Mouse (Mus musculus) brown adipose tissue, adult 24 weeks (tissue): ENCODE results near the gene Zbtb20. TPM values are rescaled to one million over a fixed set of nuclear protein-coding genes. Genes with fewer than 3 reads are reported as not detected.

Experiments
- H3K27ac ChIP-seq: fragments of 200-500 bp; replicated peaks from 2 replicates; pipeline ENCODE4 v1.5.1; 2012; ENCODE audit warnings: low read depth, mild to moderate bottlenecking, low read length
- H3K4me1 ChIP-seq: fragments of 200-500 bp; 2 replicates; pipeline ENCODE4 v1.6.1; 2012; ENCODE audit warnings: low read length, mixed read lengths; ENCODE audit not compliant: control insufficient read depth, insufficient read depth, insufficient read length
- H3K4me3 ChIP-seq: fragments of 200-500 bp; 2 replicates; pipeline ENCODE4 v1.5.1; 2012; ENCODE audit warnings: low read depth, mild to moderate bottlenecking, low read length, moderate library complexity; ENCODE audit not compliant: insufficient read depth
- polyA plus RNA-seq: library from polyadenylated mRNA; stranded (reverse); fragments of >200 nt; gene quantifications from 2 replicates; pipeline ENCODE4 v1.2.4, GENCODE M21; 2012; ENCODE audit not compliant: missing spikeins, insufficient read depth, insufficient read length

The Zbtb20 gene
- polyA plus RNA-seq, 1 experiment, result 30.7 TPM

DNA sequence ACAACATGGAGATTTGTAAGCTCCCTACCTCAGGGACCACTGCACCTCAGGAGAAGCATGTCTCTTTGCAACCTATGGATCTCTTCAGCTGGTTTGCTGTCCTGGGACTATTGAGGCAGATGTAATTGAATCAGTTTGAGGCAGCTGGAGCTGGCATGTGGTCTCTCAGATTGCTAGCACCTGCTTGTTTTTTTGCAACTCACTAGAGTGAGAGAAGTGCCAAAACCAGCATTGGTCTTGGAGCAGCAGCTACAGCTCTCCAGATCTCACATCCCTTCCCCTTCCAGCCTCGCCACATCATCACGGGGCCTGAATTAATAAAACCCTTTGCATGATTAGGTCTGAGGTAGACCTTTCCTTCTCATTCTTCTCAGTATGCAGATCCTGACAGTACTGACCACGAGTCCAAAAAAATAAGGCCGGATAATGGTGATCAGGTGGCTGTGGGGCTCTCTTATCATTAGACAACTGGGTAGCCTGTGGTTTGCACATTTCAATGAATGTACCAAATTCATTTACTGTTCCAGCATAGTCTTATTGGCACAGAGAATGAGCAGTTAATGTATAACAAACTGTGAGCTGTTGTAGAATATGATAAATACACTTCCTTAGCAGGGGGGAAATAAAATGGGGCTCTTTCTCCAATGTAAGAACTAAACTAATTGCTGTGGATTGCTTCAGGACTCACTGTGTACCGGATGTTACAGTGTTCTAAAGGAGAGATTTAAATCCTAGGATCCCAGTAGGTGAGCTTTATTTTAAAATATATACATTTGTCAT is 205.4 kb downstream of the Zbtb20 start:
- Histone ChIP-seq H3K27ac (no peak overlapping the region), H3K4me1 (no peaks in the 10 kb centered on the region), H3K4me3 (no peak overlapping the region)

DNA sequence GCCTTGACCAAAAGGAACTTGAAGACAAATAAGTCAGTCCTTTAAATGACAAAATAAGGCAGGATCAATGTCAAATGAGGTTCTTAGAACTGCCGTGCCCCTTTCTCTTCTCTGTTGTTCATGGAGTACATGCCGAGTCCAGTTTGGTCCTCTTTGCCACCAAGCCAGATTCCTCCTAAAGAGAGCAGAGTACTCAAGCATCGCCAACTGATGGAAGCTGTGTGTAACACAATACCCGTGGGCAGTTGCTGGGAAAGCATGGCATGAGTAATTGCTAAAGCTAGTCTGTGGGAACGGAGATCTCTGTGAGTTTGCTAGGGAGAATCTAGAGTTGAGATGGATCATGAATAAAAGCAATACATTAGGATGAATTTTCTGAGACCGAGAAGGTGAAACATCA is 206.3 kb downstream of the Zbtb20 start:
- Histone ChIP-seq H3K27ac (no peak overlapping the region), H3K4me1 (no peaks in the 10 kb centered on the region), H3K4me3 (no peak overlapping the region)

DNA sequence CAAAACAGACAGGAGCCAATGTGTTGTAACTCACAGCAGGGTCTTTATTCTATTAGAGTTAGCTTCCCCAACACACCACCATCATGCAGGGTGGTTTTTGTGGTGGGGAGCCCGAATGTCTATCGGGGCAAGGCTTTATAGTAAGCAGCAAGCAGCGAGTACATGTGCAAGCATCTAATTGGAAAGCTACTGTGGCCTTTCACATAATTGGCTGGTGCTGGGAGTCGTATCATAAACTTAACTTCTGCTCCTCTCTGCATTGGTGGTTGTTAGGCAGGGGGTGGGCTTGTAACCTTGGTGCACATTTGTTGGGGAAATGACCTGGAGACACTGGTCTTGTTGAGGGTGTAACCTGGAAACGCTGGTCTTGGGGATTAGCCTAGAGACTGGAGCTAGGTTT is 207.1 kb downstream of the Zbtb20 start:
- H3K27ac ChIP-seq, result no peak overlapping the region
- no peaks in the 10 kb centered on the region for H3K4me1 ChIP-seq
- no peak overlapping the region for H3K4me3 ChIP-seq

DNA sequence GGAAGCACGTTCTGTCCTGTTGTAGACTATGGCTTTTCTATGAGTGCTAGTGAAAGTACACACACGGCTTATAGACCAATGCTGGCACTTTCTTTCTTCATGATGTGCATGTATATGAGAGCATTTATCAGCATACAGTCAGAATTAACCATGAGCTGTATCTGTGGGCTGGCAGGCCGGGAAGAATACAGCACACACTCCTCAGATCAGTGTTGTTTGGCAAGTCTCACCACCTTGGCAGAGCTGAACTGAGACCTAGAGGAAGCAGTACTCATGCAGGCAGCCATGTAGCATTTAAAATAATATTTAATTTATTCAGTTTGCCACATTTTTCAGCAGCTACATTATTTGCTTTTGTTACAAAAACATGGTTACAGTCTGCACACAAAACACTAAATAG is 214.5 kb downstream of the Zbtb20 start:
- H3K4me3 ChIP-seq, result no peak overlapping the region

DNA sequence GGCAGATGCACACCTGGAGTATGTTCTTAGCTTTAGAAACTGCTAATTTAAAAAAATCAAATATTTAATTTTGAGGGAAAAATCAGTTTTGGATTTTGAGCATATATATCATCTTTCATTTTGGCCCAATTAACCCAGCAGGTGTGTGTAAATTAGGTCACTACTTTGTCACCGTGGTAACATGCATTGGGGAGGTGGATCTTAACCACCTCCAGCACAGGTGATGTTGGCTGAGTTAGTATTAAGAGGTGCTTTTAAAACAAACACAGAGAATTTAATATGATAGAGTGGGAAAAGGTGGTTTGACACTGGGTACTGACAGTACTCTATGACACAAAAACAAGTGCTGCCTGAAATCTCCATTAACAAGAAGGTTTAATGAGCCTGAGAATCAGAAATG is 218.5 kb downstream of the Zbtb20 start:
- H3K4me3 ChIP-seq, result no peak overlapping the region
- H3K27ac ChIP-seq, result no peak overlapping the region
- H3K4me1 ChIP-seq, result no peaks in the 10 kb centered on the region

More for the DNA sequence above, 214.5 kb downstream of the Zbtb20 start:
- Histone ChIP-seq H3K27ac (no peak overlapping the region), H3K4me1 (no peaks in the 10 kb centered on the region)

DNA sequence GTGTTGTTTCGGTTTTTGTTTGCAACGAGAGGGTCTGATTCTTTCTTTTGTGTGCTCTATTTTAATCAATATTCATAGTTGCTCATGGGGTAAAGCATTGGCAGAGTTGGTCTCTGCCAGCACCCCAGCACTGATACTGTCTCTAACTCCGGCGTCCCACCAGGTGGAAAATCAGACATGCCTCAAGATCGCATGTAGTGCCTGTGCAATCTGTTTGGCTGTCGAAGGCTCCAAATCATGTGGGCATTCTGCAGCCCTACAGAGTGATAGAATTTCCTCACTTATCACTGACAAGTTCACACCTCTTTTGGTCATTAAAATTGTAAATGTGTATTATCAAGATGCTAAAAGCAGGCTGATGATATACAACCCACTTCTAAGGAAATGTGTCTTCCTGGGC is 219.1 kb downstream of the Zbtb20 start:
- no peak overlapping the region for H3K4me3 ChIP-seq
- H3K27ac ChIP-seq, result no peak overlapping the region
- no peaks in the 10 kb centered on the region for H3K4me1 ChIP-seq

DNA sequence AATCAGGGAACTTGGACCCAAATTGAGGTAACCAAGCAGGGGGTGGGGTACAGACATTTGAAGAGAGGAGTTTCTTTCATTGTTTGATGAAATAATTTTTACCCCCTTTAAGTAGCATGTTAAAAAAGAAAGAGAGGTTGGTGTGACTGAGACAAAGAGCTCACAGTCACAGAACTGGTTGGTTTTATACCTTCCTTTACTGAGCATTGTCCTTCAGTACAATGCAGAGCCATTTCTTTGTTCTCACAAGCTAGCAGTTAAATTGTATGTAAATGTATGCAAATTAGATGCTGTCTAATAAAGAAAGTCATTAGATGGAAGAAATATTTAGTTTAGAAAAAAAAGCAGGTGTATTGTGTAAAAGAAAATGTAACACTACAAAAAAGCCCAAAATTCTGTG is 220.4 kb downstream of the Zbtb20 start:
- Histone ChIP-seq H3K4me3 (no peak overlapping the region), H3K4me1 (no peaks in the 10 kb centered on the region), H3K27ac (no peak overlapping the region)

DNA sequence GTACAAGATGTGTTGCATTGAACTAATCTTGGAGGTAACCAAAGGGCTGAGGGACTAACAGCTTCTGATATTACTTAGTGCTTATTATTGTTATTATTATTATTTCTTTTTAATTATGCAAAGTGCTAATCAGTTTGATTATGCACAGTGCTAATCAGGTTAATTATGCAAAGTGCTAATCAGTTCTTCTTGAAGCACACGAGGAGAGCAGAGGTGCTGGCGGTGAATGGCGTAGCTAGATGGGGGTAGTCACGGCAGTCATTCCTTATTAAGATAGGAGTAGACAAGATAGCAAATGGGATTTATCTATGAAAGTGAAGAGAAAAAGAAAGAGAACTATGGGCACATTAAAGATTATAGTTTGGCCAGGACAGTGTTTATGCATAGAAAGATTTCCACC is 222.5 kb downstream of the Zbtb20 start:
- Histone ChIP-seq H3K27ac (no peak overlapping the region), H3K4me1 (no peaks in the 10 kb centered on the region), H3K4me3 (no peak overlapping the region)

DNA sequence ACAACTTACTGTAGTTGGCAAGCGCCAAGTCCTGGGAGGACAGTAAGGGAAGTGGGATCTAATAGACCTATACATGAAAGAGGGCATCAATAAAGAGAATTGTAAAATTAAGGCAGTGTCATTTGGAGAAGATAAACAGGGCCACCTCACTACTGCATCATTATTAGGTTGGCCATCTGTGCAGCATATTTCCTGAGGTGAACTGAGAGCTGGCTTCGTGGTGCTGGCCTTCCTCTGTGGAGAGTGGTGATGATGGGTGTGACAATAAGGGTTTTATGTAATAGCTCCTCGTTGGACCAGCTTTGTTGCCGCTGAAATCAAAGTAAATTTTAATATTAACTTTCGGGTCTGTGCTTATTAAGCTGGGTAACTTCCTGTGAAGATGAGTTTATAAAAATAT is 223.0 kb downstream of the Zbtb20 start:
- no peak overlapping the region for H3K27ac ChIP-seq
- H3K4me3 ChIP-seq, result no peak overlapping the region

DNA sequence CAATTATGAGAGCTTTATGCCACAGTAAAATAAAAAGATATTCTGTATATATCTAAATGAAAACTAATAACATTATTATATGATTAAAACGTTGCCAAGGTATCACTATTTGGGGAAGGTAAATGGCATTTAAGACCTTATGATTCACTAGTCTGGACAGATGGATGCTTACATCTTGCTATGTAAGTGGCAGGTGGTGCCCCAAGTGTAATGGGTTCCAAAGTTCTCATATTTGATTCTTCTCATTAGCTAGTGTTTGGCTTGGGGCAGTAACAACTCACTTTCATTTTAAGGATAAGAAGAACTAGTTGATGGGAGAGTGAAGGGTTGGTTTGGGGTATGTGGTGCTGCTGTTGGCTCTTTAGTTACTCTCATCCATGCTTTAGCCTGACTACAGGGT is 235.6 kb downstream of the Zbtb20 start:
- Histone ChIP-seq H3K4me3 (no peak overlapping the region), H3K27ac (no peak overlapping the region), H3K4me1 (no peaks in the 10 kb centered on the region)

More for the DNA sequence above, 223.0 kb downstream of the Zbtb20 start:
- H3K4me1 ChIP-seq, result no peaks in the 10 kb centered on the region

DNA sequence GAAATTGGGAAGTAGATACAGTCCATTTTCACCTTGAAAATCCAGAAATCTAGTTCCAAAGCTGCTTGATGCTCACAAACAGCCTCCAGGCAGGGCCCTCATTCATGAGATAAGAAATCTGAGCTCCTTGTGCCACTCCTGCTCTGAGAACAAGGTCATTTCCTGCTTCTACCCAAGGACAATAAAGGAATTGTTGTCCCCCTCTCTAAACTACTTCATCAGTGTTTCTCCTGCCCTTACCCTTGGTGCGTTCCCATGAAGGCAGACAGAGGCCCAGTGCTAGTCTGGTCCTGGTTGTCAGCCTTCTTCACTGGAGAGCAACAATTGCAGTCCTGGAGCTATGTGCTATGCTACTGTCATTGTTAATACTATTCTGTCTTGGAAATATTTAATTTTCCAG is 238.3 kb downstream of the Zbtb20 start:
- Histone ChIP-seq H3K4me1 (no peaks in the 10 kb centered on the region; the same call in 1 of the 2 replicates), H3K4me3 (no peak overlapping the region), H3K27ac (no peak overlapping the region)

DNA sequence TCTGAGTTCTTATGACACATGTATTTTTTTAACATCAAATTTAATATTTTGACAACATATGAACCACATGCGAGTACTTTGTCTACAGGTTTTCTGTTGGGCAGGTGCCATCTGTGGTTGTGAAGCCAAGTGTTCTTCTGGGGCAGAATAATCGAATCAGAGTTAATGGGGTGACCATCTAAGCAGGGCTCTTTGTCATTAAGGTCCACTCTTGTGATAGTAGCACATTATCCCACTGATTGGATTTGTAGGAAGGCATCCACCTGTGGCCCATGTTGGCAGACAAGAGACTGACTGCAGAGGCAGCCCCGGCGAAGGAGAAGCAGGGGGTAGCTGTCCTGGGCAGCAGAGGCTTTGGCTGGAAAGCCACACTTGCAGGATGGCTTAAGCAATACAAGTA is 254.3 kb downstream of the Zbtb20 start:
- Histone ChIP-seq H3K27ac (no peak overlapping the region), H3K4me3 (no peak overlapping the region), H3K4me1 (peaks cover 4% of the 10 kb centered on the region; the same call in 1 of the 2 replicates)

DNA sequence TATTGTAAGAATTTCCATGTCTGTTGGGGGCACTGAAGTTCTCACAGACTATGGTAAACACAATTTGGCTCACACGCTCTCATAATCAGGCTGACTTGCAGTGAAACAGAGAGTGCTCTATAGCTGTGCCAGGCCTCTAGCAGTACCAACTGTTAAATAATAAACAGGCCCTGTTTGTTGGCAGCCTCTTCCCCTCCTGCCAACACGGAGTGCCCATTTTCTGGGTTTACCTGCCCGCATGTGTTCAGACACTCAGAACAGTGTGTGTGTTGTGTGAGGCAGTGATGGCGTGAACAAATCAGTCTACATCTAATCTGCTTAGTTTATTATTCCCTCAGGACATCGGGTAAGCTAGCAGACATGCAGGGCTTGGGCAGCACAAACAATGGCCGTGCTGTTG is 254.9 kb downstream of the Zbtb20 start:
- peaks cover 4% of the 10 kb centered on the region; the same call in 1 of the 2 replicates for H3K4me1 ChIP-seq
- no peak overlapping the region for H3K4me3 ChIP-seq
- H3K27ac ChIP-seq, result no peak overlapping the region

DNA sequence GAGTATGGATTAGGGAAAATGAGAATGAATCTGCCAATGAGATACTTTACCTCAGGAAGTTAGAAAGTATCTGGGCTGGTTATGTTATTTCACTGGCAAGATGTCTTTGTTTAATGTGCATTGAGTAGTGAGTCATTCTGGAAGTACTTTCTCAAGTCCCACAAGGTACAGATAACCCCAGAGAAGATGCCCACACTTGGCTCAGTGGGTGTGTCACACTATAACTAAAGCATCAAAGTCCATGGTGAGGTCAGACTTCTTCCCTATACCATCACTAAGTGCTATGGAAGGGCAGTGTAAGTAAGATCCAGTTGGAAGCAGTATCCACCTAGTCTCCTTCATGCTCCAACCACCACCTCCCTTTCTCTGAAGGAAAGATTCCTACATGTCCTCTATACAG is 255.4 kb downstream of the Zbtb20 start:
- H3K4me3 ChIP-seq, result no peak overlapping the region
- peaks cover 4% of the 10 kb centered on the region; the same call in 1 of the 2 replicates for H3K4me1 ChIP-seq
- H3K27ac ChIP-seq, result no peak overlapping the region

DNA sequence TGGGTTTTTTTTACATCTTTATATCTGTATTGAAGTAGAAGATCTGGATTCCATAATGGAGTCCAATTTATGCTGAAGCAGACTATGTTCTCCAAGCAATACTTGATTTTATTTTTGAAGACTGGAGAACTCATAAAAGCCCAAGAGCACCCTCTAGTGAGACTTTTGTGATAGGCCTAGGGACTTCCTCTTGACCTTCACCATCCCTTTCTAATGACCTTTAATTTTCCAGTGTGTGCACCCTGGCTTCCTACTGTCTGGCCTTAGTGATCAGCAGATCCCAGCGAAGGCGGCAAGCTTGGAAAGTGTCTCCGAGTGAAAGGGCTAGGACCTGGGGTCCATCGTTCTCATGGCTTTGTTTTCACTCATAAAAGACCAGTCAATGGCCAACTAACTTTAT is 292.8 kb downstream of the Zbtb20 start:
- no peak overlapping the region for H3K4me3 ChIP-seq
- no peak overlapping the region for H3K27ac ChIP-seq
- H3K4me1 ChIP-seq, result no peaks in the 10 kb centered on the region

DNA sequence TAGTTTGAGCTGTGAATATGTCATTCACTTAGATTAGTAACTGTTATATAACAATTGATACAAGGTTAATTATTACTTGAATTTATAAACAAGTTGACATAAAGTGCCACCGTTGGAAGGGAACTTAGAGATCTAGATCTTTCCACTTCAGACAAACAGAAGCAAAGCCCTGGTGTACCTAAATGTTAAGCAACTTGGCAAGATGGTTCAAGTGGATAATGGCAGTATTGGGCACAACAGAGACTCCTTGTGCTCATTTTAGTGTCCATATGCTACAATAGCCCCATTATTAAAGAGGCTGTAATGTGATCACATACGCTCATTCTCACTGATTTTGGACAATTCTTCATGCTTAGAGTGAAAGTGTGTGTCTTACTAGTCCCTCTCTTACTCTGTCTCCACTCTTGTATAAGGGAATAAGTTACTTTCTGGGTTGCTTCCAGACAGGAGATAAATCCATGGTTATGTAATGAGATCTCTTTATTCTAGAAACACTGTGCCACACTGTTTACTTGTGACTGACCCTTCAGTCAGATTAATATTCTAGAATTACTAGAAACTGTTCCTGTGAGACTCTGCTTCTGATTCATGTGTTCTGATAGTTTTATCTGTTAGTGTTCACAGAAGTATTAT is 293.7 kb downstream of the Zbtb20 start:
- no peaks in the 10 kb centered on the region for H3K4me1 ChIP-seq
- no peak overlapping the region for H3K4me3 ChIP-seq
- H3K27ac ChIP-seq, result no peak overlapping the region
